Mouse (Mus musculus) embryonic facial prominence, embryonic 11.5 days (tissue): ENCODE data around the gene Tmem8b. TPM values are rescaled to one million over a fixed set of nuclear protein-coding genes. Genes with fewer than 3 reads are reported as not detected.

Experiments
- ATAC-seq: fragments of 200-750 bp; cut with Nextera tagmentation; replicated peaks from 2 replicates; pipeline ENCODE4 v1.8.0; 2017; ENCODE audit warnings: low read depth; ENCODE audit not compliant: insufficient number of reproducible peaks, low FRiP score, low TSS enrichment
- DNase-seq: peaks from one replicate; pipeline ENCODE4 v3.0.0-alpha.2; 2015; ENCODE audit warnings: low spot score
- H3K27ac ChIP-seq: fragments of 300-500 bp; sonication (generic); replicated peaks from 2 replicates; pipeline ENCODE4 v1.5.1; 2014; ENCODE audit warnings: mild to moderate bottlenecking, low read depth, low read length, control low read depth
- H3K27me3 ChIP-seq: fragments of 300-500 bp; sonication (generic); 2 replicates; pipeline ENCODE4 v1.6.1; 2014; ENCODE audit warnings: mild to moderate bottlenecking, low read length, moderate library complexity, mixed read lengths; ENCODE audit not compliant: control insufficient read depth, insufficient read depth
- H3K36me3 ChIP-seq: fragments of 300-500 bp; sonication (generic); replicated peaks from 2 replicates; pipeline ENCODE4 v1.6.1; 2014; ENCODE audit warnings: low read depth, mild to moderate bottlenecking, low read length, moderate library complexity, mixed read lengths; ENCODE audit not compliant: control insufficient read depth, insufficient read depth
- H3K4me1 ChIP-seq: fragments of 300-500 bp; sonication (generic); 2 replicates; pipeline ENCODE4 v1.6.1; 2014; ENCODE audit warnings: low read length, mixed read lengths; ENCODE audit not compliant: control insufficient read depth, insufficient read depth
- H3K4me2 ChIP-seq: fragments of 300-500 bp; sonication (generic); 2 replicates; pipeline ENCODE4 v1.6.1; 2014; ENCODE audit warnings: low read depth, mild to moderate bottlenecking, control low read depth, low read length, moderate library complexity
- H3K4me3 ChIP-seq: fragments of 300-500 bp; sonication (generic); 2 replicates; pipeline ENCODE4 v1.5.1; 2014; ENCODE audit warnings: low read depth, low read length, control low read depth
- H3K9ac ChIP-seq: fragments of 300-500 bp; sonication (generic); replicated peaks from 2 replicates; pipeline ENCODE4 v1.6.1; 2014; ENCODE audit warnings: mild to moderate bottlenecking, control low read depth, low read length
- H3K9me3 ChIP-seq: fragments of 300-500 bp; sonication (generic); replicated peaks from 2 replicates; pipeline ENCODE4 v1.6.1; 2016; ENCODE audit warnings: mild to moderate bottlenecking, low read length, inconsistent platforms, mixed read lengths; ENCODE audit not compliant: control insufficient read depth
- WGBS: fragments of 180-500 bp; shearing (Covaris S2); extraction: QIAGEN DNeasy Blood & Tissue Kit; methylation state at CpG from one replicate; pipeline ENCODE4 v1.1.7; 2014; 5-methylcytosine and 5-hydroxymethylcytosine counted together
- polyA plus RNA-seq: library from polyadenylated mRNA; unstranded; fragments of >200 nt; fragmentation: Nextera tagmentation; extraction: Ambion mirVana; gene quantifications from 2 replicates; pipeline ENCODE4 v1.2.1, GENCODE M21; 2014

Gene Tmem8b
- polyA plus RNA-seq, 1 experiment from 2014 or later = 2.1 TPM

DNA sequence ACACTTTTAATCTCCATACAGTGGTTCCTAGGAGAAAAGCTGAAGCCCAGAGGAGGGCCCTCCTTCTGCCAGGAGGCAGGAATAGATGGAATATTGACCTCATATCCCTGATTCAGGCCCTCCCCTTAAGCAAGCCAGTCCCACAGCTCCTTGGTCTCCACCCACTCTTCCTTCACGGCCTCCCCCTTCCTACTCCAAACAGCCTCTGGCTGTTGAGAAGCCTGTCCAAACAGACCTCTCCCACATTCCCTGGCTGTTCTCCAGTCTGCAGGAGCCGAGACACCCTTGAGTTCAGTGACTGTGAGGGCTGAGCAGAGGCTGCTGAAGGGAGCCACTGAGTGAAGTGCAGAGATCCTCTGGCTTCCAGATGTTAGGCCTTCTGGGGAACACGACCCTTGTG lies 58.2 kb downstream of the Tmem8b start, which contains the start of gene Hrct1:
Gene Hrct1, plus strand, starts transcription at position 194 of the 400 bp plus-strand sequence.
- no peak within 1 kb of the TSS for H3K9ac ChIP-seq
- H3K27ac ChIP-seq = no peak within 1 kb of the TSS
- DNase-seq (no peak), ATAC-seq (no peak)
- H3K4me2 ChIP-seq = no peak within 1 kb of the TSS
- 32% methylated on average over 3 of the region's 3 CpGs for WGBS
- no peaks in the 10 kb centered on the region for H3K9me3 ChIP-seq
- H3K4me3 ChIP-seq = no peak within 1 kb of the TSS
- no peaks in the 10 kb centered on the region for H3K36me3 ChIP-seq
- no peaks in the 10 kb centered on the region for H3K4me1 ChIP-seq
- no peaks in the 10 kb centered on the region for H3K27me3 ChIP-seq

DNA sequence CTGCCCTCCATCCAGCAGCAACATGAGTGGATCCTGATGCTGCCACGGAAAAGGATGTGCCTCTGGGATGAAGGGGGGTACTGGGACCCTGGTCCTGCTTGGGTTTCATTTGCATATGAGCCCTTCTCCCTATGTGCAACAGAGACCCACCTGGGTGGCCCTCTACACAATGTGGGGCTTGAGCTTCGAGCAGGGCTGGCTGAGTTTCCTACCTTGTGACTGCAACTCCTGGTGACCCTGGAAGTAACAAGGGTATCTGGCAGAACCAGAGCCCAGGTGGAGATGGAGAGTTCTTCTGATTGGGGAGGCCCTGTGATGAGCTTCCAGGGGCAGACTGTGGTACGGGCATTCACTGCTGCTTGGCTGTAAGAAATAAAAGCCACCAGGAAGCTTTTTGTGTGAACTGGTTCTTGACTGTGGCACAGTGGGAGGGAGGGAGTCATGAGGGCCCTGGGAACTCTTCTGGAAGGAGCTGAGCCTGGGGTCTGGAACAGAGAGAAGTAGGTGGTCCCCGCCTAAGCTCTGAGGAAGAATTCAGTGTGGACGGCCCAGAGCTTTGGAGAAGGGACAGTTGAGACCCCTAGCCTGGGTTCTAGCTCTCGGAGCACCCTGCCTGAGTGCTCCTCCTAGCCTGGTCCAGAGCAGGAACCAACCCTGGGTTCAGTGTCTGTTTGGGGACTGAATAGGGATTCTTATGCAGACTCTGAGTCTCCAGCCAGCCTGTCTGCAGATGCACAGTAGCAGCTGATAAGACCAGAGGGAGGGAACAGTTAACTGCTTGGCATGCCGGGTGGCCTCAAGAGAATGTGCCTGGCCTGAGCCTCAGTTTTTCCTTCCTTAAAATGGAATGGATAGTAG lies 59.2 kb downstream of the Tmem8b start:
- DNase-seq (no peak), ATAC-seq (no peak)
- Histone ChIP-seq H3K27me3 (no peaks in the 10 kb centered on the region), H3K9ac (no peak overlapping the region), H3K36me3 (no peaks in the 10 kb centered on the region), H3K4me3 (no peak overlapping the region), H3K27ac (no peak overlapping the region), H3K4me1 (no peaks in the 10 kb centered on the region), H3K9me3 (no peaks in the 10 kb centered on the region), H3K4me2 (no peak overlapping the region)
- WGBS = 76% methylated on average over 7 of the region's 7 CpGs

DNA sequence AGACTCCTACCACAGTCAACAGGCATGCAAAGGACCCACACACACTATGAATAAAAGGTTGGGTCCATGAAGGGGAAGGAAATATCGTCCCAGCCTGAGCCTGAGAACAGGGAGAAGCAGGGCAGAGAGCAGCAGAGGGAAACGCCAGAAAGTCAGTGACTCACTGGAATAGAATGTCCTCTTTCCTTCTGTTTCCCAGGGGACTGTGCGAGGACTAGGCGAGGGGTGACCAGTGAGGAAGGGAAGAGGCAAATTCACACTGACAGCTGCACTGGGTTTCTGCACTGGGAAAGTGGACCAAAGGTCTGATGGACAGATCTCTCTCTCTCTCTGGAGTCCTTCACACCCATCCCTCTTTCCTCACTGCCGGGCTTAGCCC lies 59.8 kb downstream of the Tmem8b start:
- DNase-seq (no peak), ATAC-seq (no peak)
- H3K27ac ChIP-seq = no peak overlapping the region
- no peaks in the 10 kb centered on the region for H3K4me1 ChIP-seq
- no peaks in the 10 kb centered on the region for H3K27me3 ChIP-seq
- H3K4me3 ChIP-seq = no peak overlapping the region
- H3K9me3 ChIP-seq = no peaks in the 10 kb centered on the region
- no peak overlapping the region for H3K4me2 ChIP-seq
- no peak overlapping the region for H3K9ac ChIP-seq
- no peaks in the 10 kb centered on the region for H3K36me3 ChIP-seq
- WGBS = 52% methylated on average over 5 of the region's 5 CpGs

DNA sequence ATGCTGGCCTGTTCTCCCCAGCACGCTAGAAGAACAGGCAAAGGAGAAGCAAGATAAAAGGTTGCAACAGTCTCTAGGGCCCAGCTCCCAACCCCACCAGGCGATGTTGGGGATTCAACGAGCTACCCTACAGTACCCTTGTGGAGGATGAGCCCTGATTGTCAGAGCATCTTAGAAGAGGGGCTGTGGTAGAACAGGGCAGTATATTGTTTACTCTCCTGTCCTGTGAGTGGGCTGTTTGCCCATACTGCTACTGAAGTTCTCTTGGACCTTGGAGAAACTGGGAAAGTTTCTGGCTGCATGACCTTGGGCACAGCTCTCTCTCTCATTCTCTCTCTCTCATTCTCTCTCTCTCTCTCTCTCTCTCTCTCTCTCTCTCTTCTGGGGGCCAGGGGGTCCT lies 60.4 kb downstream of the Tmem8b start:
- H3K9me3 ChIP-seq = no peaks in the 10 kb centered on the region
- 70% methylated on average over 3 of the region's 3 CpGs for WGBS
- no peaks in the 10 kb centered on the region for H3K36me3 ChIP-seq
- H3K9ac ChIP-seq = no peak overlapping the region
- H3K27ac ChIP-seq = no peak overlapping the region
- H3K27me3 ChIP-seq = no peaks in the 10 kb centered on the region
- H3K4me3 ChIP-seq = no peak overlapping the region
- no peak for ATAC-seq
- no peak for DNase-seq
- no peak overlapping the region for H3K4me2 ChIP-seq
- no peaks in the 10 kb centered on the region for H3K4me1 ChIP-seq

DNA sequence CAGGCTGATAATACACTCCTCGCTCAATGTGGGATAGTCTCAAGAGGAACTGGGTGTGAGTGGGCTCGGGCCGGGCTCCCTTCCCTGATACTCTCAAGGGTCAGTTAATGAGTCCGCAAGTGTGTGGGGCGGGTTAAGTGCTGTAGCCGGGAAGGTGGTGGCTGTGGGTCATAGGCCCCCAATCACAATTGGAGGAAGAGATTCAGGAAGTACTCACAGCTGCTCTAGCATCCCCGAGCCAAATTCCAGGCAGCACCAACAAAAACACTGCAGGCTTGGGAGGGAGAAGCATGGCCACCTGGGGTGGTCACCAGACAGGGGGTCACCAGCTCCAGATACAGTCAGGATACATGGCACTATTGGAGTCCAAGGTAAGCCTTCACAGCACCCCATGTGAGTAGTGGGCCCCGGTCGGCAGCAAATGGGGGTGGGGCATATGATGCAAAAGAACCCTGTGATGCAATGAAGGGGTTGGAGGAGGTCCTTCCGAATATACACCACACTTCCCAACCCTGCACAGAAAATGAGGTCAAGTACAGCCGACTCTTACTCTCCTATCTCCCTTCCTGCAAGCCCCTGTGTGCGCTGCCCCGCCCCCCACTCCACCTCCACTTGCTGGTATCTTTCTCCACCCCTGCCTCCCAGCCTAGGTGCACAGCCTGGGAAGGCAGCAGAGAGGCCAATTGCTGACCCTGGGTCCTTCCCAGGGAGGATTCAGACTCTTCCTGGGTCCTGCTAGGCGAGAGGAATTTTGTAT lies 61.2 kb downstream of the Tmem8b start, which contains the start of gene Spaar:
Gene Spaar, plus strand, starts transcription at position 241 of the 757 bp plus-strand sequence.
- Histone ChIP-seq H3K4me1 (no peaks in the 10 kb centered on the region), H3K36me3 (no peaks in the 10 kb centered on the region), H3K4me2 (no peak within 1 kb of the TSS), H3K9ac (no peak within 1 kb of the TSS), H3K4me3 (no peak within 1 kb of the TSS), H3K9me3 (no peaks in the 10 kb centered on the region), H3K27me3 (no peaks in the 10 kb centered on the region), H3K27ac (no peak within 1 kb of the TSS)
- WGBS = 64% methylated on average over 14 of the region's 14 CpGs
- no peak for ATAC-seq
- DNase-seq = no peak

DNA sequence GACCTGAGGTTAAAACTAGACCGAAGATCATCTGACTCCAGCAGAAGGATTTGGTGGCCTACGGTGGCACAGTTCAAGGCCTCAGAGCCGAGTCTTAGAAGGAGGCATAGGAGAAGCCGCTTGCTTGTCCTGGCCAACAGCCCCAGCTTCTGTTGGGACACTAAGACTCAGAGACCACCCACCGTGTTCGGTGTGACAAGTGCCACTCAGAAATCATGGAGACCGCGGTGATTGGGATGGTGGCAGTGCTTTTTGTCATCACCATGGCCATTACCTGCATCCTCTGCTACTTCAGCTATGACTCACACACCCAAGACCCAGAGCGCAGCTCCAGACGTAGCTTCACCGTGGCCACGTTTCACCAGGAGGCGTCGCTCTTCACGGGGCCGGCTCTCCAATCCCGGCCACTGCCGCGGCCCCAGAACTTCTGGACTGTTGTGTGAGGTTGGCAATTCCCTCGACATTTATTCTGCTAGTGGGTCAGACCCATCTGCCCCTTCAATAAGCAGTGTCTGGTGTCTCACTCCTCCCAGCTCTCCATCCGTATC lies 62.1 kb downstream of the Tmem8b start:
- H3K9me3 ChIP-seq = no peaks in the 10 kb centered on the region
- H3K9ac ChIP-seq = no peak overlapping the region
- no peaks in the 10 kb centered on the region for H3K36me3 ChIP-seq
- ATAC-seq (no peak), DNase-seq (no peak)
- H3K4me3 ChIP-seq = no peak overlapping the region
- 76% methylated on average over 21 of the region's 21 CpGs for WGBS
- H3K27me3 ChIP-seq = no peaks in the 10 kb centered on the region
- H3K4me1 ChIP-seq = no peaks in the 10 kb centered on the region
- no peak overlapping the region for H3K27ac ChIP-seq
- H3K4me2 ChIP-seq = no peak overlapping the region

DNA sequence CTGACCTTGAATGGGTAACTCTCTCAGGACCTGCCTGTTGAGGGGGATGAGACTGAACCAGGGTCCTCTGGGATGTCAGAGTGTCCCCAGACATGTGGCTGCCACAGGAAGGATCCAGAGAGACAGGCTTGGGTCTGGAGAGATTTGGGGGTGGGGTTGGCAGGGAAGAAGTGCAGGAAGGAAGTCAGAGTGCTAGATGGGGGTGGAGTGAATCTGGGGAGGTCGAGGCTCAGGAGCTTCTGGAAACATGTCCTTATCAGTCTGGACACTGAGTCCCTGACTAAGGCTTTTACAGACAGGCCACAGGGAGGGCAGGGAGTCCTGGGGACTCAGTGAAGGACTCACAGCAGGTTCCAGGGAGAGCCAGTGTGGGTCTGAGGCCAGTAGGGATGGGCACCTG lies 63.4 kb downstream of the Tmem8b start:
- Histone ChIP-seq H3K27ac (no peak overlapping the region), H3K4me1 (no peaks in the 10 kb centered on the region), H3K27me3 (no peaks in the 10 kb centered on the region), H3K36me3 (no peaks in the 10 kb centered on the region), H3K4me2 (no peak overlapping the region), H3K9ac (no peak overlapping the region), H3K9me3 (no peaks in the 10 kb centered on the region), H3K4me3 (no peak overlapping the region)
- DNase-seq (no peak), ATAC-seq (no peak)
- 35% methylated on average over 1 of the region's 1 CpGs for WGBS

DNA sequence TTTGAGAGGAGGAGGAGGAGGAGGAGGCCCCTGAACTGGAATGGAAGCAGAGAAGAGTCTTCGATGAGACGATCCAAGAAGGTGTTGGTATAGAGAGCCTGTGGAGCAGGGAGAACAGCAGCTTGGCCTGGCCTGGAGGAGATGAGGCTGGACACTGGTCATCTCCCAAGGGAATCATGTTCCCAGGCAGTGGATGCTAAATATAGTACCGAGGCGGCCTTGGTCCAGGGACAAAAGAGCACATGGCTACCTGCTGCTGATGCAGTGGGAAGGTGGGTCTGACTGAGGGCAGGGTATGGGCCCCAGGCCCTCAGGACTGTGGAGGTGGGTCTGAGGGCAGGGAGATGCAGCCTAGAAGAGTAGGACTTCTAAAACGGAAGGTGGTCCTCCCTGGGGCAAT lies 64.4 kb downstream of the Tmem8b start:
- Histone ChIP-seq H3K27me3 (no peaks in the 10 kb centered on the region), H3K4me3 (no peak overlapping the region), H3K9ac (no peak overlapping the region), H3K4me1 (no peaks in the 10 kb centered on the region), H3K36me3 (no peaks in the 10 kb centered on the region), H3K4me2 (no peak overlapping the region), H3K9me3 (no peaks in the 10 kb centered on the region), H3K27ac (no peak overlapping the region)
- ATAC-seq (no peak), DNase-seq (no peak)
- 76% methylated on average over 5 of the region's 5 CpGs for WGBS
